Mouse (Mus musculus): Measurements from ENCODE around the gene Bbof1.

The Bbof1 gene

GRCm38 (mm10) chr12:84408819-84409507, at the start of gene Bbof1, which contains the start of gene Entpd5:
TSS of gene Bbof1 (plus strand) at chr12:84409071.
TSS of gene Entpd5 (minus strand) at chr12:84409029.
- DNase-seq = peak; percentile 92 to 97

- DNase-seq = peak; percentile 92 to 99
Observed at GRCm38 (mm10) chr12:84361555-84362489, 47.0 kb upstream of the Bbof1 start, which contains the start of the genes Coq6 and Fam161b. TSS of gene Coq6 (plus strand) at chr12:84361657. TSS of gene Fam161b (minus strand) at chr12:84361833.

- DNase-seq = no peak
Observed at GRCm38 (mm10) chr12:84362872-84363271, 46.0 kb upstream of the Bbof1 start.

- DNase-seq = no peak
Observed at GRCm38 (mm10) chr12:84364291-84364690, 44.6 kb upstream of the Bbof1 start.

GRCm38 (mm10) chr12:84365137-84365536, 43.7 kb upstream of the Bbof1 start:
- no peak for DNase-seq

GRCm38 (mm10) chr12:84366971-84367370, 41.9 kb upstream of the Bbof1 start:
- DNase-seq = no peak

- DNase-seq = no peak
Observed at GRCm38 (mm10) chr12:84371647-84372046, 37.2 kb upstream of the Bbof1 start.

- no peak for DNase-seq
Observed at GRCm38 (mm10) chr12:84373831-84374481, 34.9 kb upstream of the Bbof1 start.

GRCm38 (mm10) chr12:84382369-84382768, 26.5 kb upstream of the Bbof1 start:
- no peak for DNase-seq

GRCm38 (mm10) chr12:84384644-84385081, 24.2 kb upstream of the Bbof1 start:
- peak in 1 of 2 experiments; percentile 12 for DNase-seq

GRCm38 (mm10) chr12:84385408-84385807, 23.5 kb upstream of the Bbof1 start:
- no peak for DNase-seq

GRCm38 (mm10) chr12:84388097-84388496, 20.8 kb upstream of the Bbof1 start:
- no peak for DNase-seq

GRCm38 (mm10) chr12:84388774-84389400, 20.0 kb upstream of the Bbof1 start:
- DNase-seq = no peak

GRCm38 (mm10) chr12:84390336-84390735, 18.5 kb upstream of the Bbof1 start:
- DNase-seq = no peak

- no peak for DNase-seq
Observed at GRCm38 (mm10) chr12:84392681-84393080, 16.2 kb upstream of the Bbof1 start.

- no peak for DNase-seq
Observed at GRCm38 (mm10) chr12:84393847-84394246, 15.0 kb upstream of the Bbof1 start.

- no peak for DNase-seq
Observed at GRCm38 (mm10) chr12:84396947-84397679, 11.8 kb upstream of the Bbof1 start.

- DNase-seq = no peak
Observed at GRCm38 (mm10) chr12:84397685-84398084, 11.2 kb upstream of the Bbof1 start.

GRCm38 (mm10) chr12:84398629-84399028, 10.2 kb upstream of the Bbof1 start:
- no peak for DNase-seq

- DNase-seq = no peak
Observed at GRCm38 (mm10) chr12:84399135-84399534, 9.7 kb upstream of the Bbof1 start.

- no peak for DNase-seq
Observed at GRCm38 (mm10) chr12:84399663-84400062, 9.2 kb upstream of the Bbof1 start.

- DNase-seq = no peak
Observed at GRCm38 (mm10) chr12:84400068-84400467, 8.8 kb upstream of the Bbof1 start.

Data from cerebellum, adult 18-20 months (tissue).